Mouse (Mus musculus) spleen, postnatal 14 days (tissue): ENCODE measurements at regions not wholly inside any gene's neighbourhood (a gene's known extent, or its start where the extent isn't known, plus 50 kb on each side); places are given as distances from the start of the nearest gene placed in this dataset.

Source experiments
- DNase-seq, 2 experiments: peaks; one replicate each; pipeline ENCODE4 v3.0.0; 2021 to 2022; ENCODE audit warnings: low spot score in 2 of 2

DNA sequence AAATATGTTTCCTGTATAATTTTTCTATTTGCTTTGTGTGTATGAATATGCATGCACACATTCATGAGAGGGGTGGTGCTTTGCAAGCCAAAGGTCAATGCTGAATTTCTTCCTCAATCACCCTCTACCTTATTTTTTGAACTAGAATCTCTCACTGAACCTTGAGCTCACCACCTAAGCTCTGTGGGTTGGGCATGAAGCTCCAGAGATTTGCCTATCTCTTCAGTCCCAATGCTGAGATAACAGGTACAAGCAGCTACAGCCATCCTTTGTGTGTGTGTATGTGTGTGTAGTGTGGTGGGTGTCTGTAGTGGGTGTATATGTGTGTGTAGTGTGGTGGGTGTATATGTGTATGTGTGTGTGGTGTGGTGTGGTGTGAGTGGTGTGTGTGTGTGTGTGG, 295.7 kb upstream of the Cited2 start:
- no peak for DNase-seq

DNA sequence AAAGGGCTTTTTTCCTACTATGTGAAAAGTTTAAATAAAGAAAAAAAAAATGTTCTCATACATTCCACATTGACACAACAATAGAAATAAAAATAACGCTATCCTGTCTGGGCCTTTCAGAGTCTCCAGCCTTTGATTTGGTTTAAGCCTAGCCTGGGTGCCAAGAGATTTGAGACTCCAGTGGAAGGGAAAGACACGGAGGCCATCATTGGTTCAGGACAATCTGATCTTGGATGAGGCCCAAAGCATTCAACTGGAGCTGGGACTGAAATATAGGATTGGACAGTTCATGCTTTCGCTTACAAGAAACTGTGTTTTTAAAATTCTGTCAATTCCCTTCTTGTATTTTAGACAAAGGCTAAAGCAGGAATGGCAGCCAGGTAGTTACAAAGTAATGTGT, 294.7 kb upstream of the Cited2 start:
- DNase-seq = no peak

DNA sequence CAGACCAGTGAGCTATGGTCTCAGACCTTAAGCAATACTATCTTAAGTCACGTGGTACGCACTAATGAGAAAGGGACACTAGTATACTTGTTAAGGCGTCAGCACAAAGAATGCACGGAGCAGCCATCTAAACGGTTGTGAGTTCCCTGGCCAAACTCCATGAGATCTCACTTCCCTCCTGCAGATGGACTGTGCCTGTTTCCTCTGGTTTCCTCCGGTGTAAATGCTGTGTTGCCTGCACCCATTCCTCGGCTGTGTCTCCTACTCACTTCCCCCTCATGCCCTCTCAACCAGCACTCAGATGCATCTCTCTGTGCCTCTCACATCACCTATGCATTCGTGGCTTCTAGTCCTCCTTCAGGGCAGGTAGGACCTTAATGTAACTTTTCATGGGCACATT, 291.9 kb upstream of the Cited2 start:
- DNase-seq = no peak

DNA sequence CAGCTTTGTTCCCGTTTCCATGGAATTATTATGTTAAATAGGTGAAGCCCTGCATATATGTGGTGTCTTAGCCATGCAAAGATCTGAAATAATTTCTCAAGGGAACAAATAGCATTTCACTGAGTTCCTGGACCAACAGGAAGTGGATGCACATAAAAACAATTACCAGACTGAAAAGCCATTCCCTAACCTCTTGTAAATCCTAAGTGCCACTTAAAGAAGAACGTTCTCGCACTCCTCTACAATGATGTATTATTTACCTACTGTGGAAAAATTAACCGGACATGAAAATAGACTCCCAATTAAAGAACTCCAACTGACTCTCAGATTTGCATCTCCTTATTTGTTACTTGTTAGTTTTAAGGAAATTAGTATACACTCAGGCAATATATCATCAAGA, 288.9 kb upstream of the Cited2 start:
- no peak for DNase-seq

DNA sequence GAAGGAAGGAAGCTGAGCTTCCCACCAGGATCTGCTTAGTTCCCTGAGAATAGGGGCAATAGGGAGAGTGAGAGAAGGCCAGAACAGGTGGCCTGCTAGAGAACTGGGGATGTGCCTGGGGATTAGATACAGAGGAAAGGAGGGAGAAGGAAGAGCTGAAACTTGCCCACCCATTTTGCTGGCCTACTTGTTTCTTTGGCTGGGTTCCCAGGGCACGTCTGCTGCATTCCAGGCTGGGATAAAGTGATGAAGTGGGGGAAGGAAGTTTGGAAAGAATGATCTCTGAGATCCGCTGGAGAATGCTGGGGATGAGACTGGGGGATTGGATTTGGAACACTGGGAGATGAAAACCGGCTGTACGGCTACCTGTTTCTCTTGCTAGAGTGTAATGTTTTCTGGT, 272.8 kb upstream of the Cited2 start:
- DNase-seq = no peak

DNA sequence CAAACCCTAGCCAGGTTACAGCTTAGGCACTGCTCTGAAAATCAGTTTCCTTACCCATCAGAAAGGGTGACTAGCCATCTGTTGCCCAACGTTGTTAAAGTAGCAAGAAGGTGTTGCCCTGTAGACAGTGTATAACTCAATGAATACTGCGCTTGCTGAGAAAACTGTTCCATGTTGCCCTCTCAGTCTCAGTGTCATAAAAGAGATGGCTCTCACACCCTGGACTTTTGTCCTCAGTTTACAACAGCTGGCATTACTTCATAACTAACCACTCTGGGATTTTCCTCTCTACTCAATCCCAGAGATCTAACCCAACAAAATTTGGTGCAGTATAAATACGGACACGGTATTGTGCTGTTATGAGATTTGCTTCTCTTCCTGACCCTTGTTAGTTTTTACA, 252.1 kb upstream of the Cited2 start:
- no peak for DNase-seq

DNA sequence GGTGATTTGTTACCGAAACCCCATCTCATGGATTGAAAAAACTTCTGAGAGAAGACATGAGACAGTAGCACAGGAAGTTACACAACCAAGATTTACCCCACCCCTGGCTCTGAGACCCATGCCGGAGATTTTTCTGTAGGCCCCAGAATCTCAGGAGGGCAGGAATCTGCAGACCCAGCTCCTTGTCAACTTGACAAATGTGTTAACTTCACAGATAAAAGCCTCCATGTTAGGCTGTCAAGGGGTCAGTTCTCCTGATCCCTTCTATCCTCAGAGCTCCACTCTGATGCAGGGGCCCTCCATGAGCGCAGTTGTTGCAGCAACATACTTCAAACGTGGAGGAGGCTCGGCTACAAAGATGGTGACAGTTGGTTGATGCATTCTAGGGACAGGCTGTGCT, 250.5 kb upstream of the Cited2 start:
- DNase-seq = no peak

DNA sequence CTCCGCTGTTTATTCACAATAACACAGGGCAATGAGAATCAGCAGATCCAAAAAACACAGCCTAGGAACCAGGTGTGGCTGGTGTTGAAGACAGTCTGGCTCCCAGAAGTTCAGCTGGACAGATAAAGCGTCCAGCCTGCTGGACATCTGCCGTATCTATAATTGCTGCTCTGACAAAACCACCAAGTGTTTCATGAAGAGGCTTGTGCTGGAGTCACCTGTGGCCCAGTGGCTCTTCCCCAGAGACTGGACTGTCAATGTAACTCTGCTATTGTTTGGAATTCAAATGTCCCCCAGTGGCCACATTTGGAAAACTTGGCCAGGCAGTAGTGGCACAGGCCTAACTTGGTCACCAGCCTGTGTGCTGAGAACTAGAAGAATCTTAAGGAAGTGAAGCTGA, 247.0 kb upstream of the Cited2 start:
- no peak for DNase-seq

DNA sequence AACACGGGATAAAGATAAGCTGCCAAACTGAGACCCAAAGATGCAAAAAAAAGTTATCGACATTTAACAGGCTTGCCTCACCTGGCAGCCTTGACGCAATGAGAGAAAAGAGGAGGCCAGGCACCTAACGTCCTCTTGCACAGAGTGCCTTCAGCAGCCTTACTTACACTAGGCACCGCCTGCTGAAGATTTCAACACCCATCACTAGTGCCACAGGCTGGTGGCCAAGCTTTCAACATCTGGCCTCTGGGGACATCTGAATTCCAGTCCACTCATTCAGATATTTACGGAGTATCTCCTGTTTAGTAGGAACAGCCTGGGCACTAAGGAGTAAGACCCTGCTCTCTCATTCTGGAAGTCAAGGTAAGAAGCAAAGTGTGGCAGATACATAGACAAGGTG, 246.3 kb upstream of the Cited2 start:
- DNase-seq = no peak

DNA sequence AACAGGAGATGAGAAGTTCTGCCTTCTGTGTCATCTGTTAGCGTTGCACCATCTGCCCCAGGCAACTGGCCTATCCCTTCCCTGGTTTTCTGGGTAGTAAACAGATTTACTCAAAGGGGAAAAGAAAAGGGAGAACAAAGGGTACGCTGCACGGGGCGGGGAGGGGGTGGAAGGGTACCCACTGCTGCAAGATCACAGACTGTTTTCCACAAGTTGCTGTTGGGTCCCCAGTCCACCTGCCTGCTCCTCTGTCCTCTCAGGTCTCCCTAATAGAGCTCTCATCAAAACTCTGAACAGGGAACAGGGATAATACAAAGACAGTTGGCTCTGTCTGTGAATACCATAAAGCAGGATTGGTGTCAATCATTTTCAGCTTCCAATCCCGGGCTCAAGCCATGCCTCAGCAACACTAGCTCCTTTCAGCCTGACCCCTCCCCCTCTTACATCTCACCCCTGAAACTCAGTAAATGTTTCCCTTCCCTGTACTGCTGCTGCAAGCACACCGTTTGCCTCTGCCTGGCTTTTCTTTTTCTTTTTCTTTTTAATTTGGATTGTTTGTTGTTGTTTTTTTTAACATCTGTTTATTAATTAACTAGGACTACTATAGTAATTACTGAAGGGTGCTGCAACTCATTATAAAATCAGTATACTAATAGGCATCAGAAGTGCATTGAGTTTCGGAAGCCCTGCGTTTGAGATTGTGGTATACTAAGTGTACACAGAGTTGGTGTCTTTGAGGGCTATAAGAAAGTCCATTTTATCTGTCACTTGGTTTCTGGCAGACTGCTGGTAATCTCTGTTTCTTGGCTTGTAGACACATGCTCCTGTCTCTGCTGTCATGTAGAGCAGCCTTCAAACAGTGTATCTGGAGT, 244.0 kb upstream of the Cited2 start:
- DNase-seq = no peak

DNA sequence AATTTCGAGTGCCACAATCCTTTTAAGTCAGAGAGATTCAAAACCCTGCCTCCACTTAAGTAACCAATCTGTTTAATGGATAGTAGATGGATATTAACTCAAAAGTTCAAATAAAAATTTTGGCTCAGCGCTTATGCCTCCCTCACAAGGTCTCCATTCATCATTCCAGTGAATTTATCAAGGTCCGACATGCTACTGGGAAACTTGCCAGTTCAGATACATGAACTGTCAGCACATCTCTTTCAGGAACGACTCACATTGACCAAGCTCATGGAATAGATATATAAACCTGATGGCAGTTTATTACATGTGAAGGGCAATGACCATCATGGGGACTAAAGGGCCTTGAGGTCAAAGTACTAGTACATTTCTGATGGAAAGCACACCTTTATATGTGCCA, 240.3 kb upstream of the Cited2 start:
- DNase-seq = no peak

DNA sequence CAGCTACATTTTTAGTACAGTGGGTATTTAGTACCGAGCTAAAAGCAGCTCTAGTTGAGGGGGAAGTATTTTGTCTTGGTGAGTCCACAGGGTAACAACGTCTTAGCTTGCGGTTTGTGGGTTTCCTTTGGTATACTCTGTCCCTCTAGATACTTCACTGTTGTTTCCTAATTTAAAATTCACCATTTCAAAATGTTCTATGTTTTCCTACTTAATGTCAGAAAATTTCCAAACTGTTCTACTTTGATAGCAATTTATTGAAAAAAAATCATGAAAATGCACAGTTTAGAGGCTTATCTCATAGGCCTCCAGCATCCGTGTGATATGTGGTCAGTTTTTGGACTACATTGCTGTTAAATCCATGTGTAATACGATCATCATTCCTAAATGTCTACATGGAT, 238.0 kb upstream of the Cited2 start:
- no peak for DNase-seq

DNA sequence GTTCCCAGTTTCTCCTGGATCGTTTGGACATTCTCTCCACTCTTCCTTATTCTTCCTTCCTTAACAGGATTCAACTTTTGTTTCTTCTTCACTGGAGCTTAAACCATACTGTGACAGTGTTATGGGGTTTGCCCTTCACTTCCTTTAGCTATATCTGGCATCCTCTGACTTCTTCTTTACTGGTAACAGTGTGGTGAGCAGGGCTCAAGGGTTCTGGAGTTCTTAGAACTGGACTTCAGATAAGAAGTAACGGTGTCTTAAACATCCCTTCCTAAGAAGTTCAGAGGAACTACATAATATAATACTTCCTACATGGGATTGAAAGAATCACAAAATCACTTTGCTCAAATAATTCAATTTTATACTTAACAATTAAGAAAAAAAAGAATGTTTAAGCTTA, 237.5 kb upstream of the Cited2 start:
- DNase-seq = no peak

DNA sequence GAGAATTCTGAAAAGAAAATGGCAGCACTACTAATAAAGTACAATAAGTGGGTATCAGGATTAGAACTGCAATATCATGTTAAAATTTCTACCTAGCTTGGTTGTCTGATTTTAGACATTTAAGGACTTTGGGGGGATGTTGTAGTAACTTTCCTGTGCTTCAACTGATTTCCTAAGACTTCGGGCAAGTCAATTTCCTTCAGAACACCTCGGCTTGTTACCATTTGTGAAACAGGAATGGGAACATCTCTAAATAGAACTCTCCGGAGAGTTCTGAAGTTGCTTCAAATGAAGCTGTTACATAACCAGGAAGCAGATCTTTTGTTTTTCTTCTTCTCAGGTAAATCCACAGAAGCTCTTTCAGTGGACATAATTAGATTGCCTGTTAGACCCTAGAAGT, 237.0 kb upstream of the Cited2 start:
- DNase-seq = no peak

DNA sequence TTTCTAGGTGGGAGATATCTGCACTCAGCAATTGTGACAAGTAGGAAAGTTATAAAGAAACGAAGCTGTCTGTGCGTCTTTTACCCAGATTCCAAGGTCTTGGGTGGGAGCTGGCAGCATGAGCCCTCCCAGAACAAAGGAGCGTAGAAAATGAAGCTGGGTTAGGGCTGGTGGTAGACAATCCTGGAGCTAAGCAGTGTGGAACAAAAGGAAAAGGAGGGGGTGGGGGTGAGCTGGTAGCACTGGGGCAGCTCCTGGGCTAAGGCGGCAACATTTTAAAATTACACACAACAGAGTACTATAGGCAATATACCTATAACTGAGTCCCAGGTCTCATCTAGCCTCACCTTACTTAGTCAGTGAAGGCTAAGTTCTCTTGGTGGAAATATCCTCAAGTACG, 235.6 kb upstream of the Cited2 start:
- DNase-seq = no peak

DNA sequence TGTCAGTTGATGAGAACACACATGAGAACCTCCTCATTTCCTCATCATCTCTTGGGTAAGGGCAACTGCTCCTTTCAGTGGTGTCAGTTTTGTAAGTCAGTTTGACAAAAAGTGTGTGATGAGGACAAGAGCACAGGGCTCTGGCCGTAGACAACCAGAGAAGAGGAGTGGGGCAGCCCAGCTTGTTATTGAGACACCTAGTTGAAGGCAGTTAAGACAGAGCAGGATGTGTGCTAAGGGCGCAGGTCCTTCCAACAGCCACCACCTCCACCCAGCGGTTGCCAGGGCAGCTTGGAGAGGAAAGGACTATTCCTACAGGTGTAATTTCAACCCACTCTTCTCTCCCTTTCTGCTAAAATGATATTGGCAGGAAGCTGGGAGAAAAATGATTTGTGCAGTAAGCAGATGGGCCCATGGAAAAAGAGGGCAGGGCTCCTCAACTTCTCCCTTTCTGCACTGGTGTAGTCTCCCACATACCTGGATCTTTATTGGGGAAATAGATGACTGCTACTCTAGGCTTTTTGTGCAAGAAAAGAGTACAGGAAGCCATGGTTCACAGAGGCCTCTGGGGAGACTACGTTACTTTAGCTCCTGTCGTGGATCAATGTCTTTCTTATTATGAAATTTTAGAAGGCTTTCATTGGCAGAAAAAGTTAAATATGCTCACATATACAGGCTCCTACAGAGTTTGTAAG, 231.3 kb upstream of the Cited2 start:
- DNase-seq = no peak

DNA sequence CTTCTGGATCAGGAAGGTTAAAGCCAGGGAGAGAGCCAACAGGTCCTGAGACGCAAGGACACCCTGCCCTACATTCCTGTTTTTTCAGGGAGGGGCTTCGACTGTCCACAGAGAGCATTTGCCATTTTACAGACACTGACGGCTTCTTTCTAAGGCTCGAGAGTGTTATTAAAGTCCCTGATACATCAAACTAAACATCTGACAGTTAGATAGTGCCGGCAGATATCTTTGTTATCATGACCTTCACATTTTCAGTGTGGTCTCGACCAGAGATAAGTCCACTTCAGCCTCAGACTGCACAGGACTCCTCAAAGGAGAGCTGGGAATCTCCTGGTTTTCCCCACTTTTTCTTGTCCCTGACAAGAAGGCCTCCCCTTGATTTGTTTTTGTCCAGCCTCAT, 229.9 kb upstream of the Cited2 start:
- DNase-seq = no peak

DNA sequence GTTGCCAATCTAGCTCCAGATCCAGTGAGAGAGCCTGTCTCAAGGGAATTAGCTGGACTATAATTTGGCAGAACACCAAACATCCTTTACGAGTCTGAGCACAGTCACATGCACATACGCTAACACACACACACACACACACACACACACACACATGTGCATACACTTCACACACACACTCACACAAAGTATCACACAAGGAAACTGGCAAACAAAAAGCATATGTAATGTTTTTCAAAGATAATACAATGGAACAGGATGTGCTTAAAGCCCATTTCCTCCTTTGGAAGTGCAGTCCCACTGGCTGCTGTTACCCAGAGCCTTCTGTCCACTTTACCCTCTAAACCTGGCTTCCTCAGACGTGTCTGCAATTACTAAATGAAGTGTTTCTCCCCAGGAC, 226.2 kb upstream of the Cited2 start:
- DNase-seq = no peak

DNA sequence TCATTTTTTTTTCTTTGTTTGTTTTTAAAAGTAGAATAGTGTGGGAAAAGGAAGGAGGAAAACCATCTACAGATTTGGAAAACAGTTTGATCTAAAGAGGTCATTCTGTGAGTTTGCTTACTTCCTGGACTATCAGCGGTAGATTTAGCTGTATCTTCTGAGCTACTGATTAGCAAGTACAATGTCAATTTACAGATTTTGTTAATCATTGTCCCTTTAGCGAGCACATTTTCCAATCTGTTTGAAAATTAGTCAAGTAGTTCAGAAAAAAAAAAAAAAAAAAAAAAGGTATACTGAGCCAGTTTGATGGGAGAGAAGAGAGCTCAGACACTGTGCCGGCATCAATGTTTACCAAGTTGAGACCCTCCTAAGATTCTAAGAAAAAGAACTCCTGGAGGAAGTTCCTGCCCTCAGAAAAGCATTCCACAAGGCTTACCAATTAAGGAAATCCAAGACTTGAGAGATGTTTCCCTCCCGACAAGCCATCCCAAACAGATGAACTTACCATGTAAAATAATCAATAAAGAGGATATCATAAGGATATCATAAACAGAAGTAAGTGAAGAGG, 212.3 kb upstream of the Cited2 start:
- no peak for DNase-seq

DNA sequence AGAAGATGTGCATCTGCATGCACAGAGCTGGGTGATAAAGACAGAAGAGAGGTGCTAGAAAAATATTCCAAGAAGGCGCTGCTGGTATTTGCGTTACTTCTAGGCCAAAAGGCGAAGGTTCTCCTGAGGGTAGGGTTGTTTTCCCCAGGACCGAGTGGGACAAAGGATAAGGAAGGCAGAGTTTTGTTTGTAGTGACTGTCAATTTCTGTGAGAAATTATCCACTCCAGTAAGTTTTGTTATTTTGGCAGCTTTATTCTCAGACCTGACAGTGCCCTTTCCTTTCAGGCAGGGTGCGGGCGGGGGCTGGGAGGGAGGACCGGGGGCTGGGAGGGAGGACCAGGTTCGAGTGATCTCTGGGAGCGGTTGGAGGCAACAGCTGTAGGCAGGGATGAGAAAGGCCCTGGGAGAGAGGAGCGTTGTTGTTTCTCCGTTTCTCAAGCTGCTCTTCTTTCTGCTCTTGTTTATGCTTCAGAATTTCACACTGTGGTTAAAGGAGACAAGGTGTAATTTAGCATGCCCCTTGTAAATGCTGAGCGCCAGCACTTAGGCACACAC, 211.2 kb upstream of the Cited2 start:
- DNase-seq = no peak

DNA sequence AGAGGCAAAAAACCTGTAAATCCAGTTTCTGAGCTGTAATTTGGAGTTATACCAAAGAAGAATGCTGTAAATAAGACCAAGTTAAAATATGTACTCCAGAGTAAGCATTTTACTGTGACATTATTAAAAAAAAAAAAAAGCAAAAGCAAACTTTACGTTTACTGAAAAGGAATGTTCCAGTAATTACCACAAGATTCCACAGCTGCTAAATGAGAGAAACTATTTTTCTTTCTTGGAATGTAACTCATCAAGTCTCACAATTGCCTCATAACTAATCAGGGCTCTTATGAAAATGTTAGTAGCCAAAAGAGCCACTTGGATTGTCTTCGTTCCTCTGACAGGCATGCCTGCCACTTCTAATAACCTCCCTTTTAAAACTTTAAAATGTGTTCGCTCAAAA, 210.5 kb upstream of the Cited2 start:
- DNase-seq = no peak

DNA sequence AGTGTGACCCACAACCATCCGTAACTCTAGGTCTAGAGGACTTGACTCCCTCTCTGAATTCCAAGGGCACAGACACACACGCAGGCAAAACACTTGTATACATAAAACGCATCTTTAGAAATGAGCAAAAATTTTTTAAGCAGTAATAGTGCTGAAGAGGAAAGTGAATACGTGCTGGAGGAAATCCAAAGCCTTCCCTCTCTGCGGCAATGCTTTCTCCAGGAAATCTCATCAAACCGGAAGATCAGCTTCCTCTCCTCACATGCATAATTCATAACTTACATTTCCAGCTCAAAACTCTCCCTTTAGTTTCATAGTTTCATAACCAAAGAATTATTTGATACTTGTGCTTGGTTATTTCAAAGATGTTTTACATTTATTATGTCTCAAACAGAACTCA, 209.3 kb upstream of the Cited2 start:
- DNase-seq = no peak

DNA sequence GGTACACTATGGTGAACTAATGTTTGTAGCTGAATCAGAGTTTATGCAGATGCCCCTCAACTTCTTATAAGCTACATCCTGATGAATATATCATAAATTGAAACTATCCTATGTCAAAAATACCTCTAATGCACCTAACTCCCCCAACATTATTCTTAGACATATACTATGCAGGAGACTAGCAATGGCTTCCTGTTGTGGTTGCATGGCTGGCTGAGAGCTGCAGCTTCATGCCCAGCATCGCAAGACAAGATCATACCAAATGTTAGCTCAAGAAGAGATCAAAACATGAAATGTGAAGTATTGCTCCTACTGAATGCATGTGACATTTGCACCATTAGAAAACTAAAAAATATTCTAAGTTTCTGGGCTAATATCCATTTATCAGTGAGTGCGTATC, 206.9 kb upstream of the Cited2 start:
- DNase-seq = no peak
